Comparison of ENCODE assay signal across 8 mouse cellular contexts in the genomic region with DNA sequence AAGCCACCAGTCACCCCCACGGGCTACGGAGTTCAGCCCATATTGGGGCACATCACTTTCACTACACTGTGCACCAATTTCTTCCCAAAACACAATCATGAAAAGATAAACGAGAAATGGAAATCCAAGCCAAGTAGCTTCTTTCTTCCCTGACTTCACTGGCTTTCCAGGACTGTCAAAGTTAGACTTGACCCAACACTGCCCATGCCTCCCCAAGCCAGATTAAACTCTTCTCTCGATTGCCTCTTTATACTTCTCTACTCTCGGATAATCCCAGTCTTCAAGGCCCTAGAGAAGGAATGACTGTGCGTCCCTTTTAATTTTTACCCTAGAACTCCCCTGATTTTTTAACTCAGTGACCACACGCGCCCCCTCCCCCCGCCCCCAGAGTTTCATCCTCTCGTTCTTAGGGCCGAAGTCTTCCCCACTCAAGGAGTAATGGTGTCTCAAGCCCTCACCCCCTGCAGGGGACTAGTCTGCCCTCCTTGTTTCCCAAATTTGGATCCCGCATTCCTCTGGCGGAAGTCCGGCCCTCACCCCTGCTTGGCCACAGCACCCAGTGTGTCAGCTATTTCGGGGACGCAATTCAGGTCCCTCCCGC. TPM values are rescaled to one million over a fixed set of nuclear protein-coding genes. Genes with fewer than 3 reads are reported as not detected.
DNase-seq lines count a peak whose midpoint lies in the region; ATAC-seq and TF ChIP-seq lines count a peak whose summit lies in the region.

No protein-coding gene starts in this region.

- H3K79me2 ChIP-seq in CH12.LX (replicated peaks; ENCODE audit: control insufficient read depth, extremely low read depth, insufficient read depth, poor library complexity, severe bottlenecking) = peaks cover 14% of the 10 kb centered on the region

- H3K9ac ChIP-seq in CH12.LX (ENCODE audit: insufficient read depth, low read depth) = peak overlapping the region; percentile 76
- H3K9ac ChIP-seq in forebrain, embryonic 13.5 days = peak overlapping the region; percentile 83
- H3K9ac ChIP-seq in liver, embryonic 15.5 days = peak overlapping the region; percentile 74

- intact Hi-C loops in gastrocnemius, adult 2 months (cut with DNase I) = loop anchor here (2.0 to 10.0 kb wide), 2 partner anchors 152 to 262 kb away; a partner anchor contains a TSS

- no peaks in the 10 kb centered on the region for H3K27me3 ChIP-seq in CH12.LX (replicated peaks)
- no peaks in the 10 kb centered on the region for H3K27me3 ChIP-seq in forebrain, embryonic 13.5 days
- H3K27me3 ChIP-seq in liver, embryonic 15.5 days = peaks cover 7% of the 10 kb centered on the region; the same call in 1 of the 2 replicates

- H3K9me3 ChIP-seq in CH12.LX (replicated peaks; ENCODE audit: low read length) = peaks cover 8% of the 10 kb centered on the region
- H3K9me3 ChIP-seq in forebrain, embryonic 13.5 days (replicated peaks) = 0 out of 2 replicates have a peak, but pooled peaks cover 5% of the 10 kb centered on the region
- no peaks in the 10 kb centered on the region for H3K9me3 ChIP-seq in liver, embryonic 15.5 days (replicated peaks)

- H3K27ac ChIP-seq in gastrocnemius, adult 2 months = peak overlapping the region; percentile 93
- peak overlapping the region; percentile 9; the same call in 1 of the 2 replicates for H3K27ac ChIP-seq in CH12.LX (ENCODE audit: insufficient read depth, low read depth)
- peak overlapping the region; percentile 61 for H3K27ac ChIP-seq in forebrain, embryonic 13.5 days
- H3K27ac ChIP-seq in liver, embryonic 15.5 days (replicated peaks) = peak overlapping the region; percentile 64

- in situ Hi-C loops in CH12.LX (cut with MboI; ENCODE audit: low pct_ligation_motif_present, low pct_unique_long_range_greater_than_20kb, low sequenced_read_pairs) = loop anchor here (10.0 kb wide), 1 partner anchor 52 kb away; a partner anchor contains a TSS

- dilution Hi-C loops in CH12.LX (cut with MboI; ENCODE audit: extremely low pct_ligation_motif_present, extremely low pct_unique_long_range_greater_than_20kb, low sequenced_read_pairs) = no loop called here

- no peak for TF ChIP-seq CTCF in gastrocnemius, adult 2 months (IDR thresholded peaks at IDR 0.05)
- no peak for TF ChIP-seq CTCF in CH12.LX (conservative IDR thresholded peaks at IDR 0.05 in 1 of 2, IDR thresholded peaks at IDR 0.05 in 1 of 2; ENCODE audit: low read depth in 2 of 2, low read length in 2 of 2)

- TF ChIP-seq EP300 in CH12.LX (IDR thresholded peaks at IDR 0.05; ENCODE audit: low read length) = no peak

- H3K4me2 ChIP-seq in CH12.LX (ENCODE audit: insufficient read depth, low read depth, poor library complexity, severe bottlenecking) = peak overlapping the region; percentile 97
- peak overlapping the region; percentile 78 for H3K4me2 ChIP-seq in forebrain, embryonic 13.5 days
- H3K4me2 ChIP-seq in liver, embryonic 15.5 days = peak overlapping the region; percentile 85

- no peak for DNase-seq in gastrocnemius, adult 2 months
- DNase-seq in gastrocnemius, postnatal 4 days (ENCODE audit: low spot score in 2 of 2) = no peak
- DNase-seq in CH12.LX (ENCODE audit: extremely low read depth) = no peak
- no peak for DNase-seq in ovary, postnatal 14 days (ENCODE audit: low spot score)
- no peak for DNase-seq in cerebellum, adult 11-12 months
- no peak for DNase-seq in kidney, postnatal 25 days

- peaks cover 30 to 41% of the 10 kb centered on the region in 2 experiments for H3K36me3 ChIP-seq in CH12.LX (replicated peaks in 1 of 2; ENCODE audit: control insufficient read depth in 1 of 2, insufficient read depth in 1 of 2, low read length in 1 of 2)
- H3K36me3 ChIP-seq in forebrain, embryonic 13.5 days (ENCODE audit: poor library complexity, severe bottlenecking) = peaks cover 35% of the 10 kb centered on the region
- peaks cover 33% of the 10 kb centered on the region for H3K36me3 ChIP-seq in liver, embryonic 15.5 days (replicated peaks)

- H3K4me1 ChIP-seq in CH12.LX (ENCODE audit: control insufficient read depth in 1 of 2, insufficient read depth in 2 of 2) = peaks cover 7 to 21% of the 10 kb centered on the region in 2 experiments
- peaks cover 29% of the 10 kb centered on the region for H3K4me1 ChIP-seq in forebrain, embryonic 13.5 days
- peaks cover 27% of the 10 kb centered on the region for H3K4me1 ChIP-seq in liver, embryonic 15.5 days (replicated peaks)

- no peak for TF ChIP-seq RAD21 in CH12.LX (IDR thresholded peaks at IDR 0.05; ENCODE audit: low read depth, low read length)

- TF ChIP-seq POLR2A in CH12.LX (IDR thresholded peaks at IDR 0.05; ENCODE audit: low read depth, low read length) = no peak

- 7% methylated on average over 17 of the region's 17 CpGs for WGBS in forebrain, embryonic 13.5 days
- 2% methylated on average over 17 of the region's 17 CpGs for WGBS in liver, embryonic 15.5 days (ENCODE audit: insufficient replicate concordance)

- peak; percentile 0; the same call in 1 of the 2 replicates for ATAC-seq in forebrain, embryonic 13.5 days
- no peak; the same call in 1 of the 2 replicates for ATAC-seq in liver, embryonic 15.5 days (ENCODE audit: insufficient read depth)

- peak overlapping the region; percentile 89 for H3K4me3 ChIP-seq in gastrocnemius, adult 2 months
- H3K4me3 ChIP-seq in CH12.LX (replicated peaks in 1 of 3; ENCODE audit: low read depth in 2 of 3, low read length in 2 of 3, poor library complexity in 1 of 3) = peak overlapping the region; percentile 86 to 96 (median 90)
- H3K4me3 ChIP-seq in forebrain, embryonic 13.5 days = peak overlapping the region; percentile 70
- peak overlapping the region; percentile 79 for H3K4me3 ChIP-seq in liver, embryonic 15.5 days (replicated peaks)

TF ChIP-seq in CH12.LX, 34 proteins besides CTCF, POLR2A, EP300 and RAD21 (continues in another document):
- TF ChIP-seq CHD1 (IDR thresholded peaks at IDR 0.05; ENCODE audit: low read depth, low read length) = no peak
- no peak for TF ChIP-seq SMC3 (IDR thresholded peaks at IDR 0.05; ENCODE audit: low read depth, low read length)
- TF ChIP-seq MAX (IDR thresholded peaks at IDR 0.05; ENCODE audit: low read length) = peak; percentile 86
- TF ChIP-seq HCFC1 (IDR thresholded peaks at IDR 0.05; ENCODE audit: low read depth, low read length) = no peak
- peak; percentile 75; the same call in 1 of the 2 replicates for TF ChIP-seq SIN3A (IDR thresholded peaks at IDR 0.05; ENCODE audit: low read length)
- no peak for TF ChIP-seq PAX5 (IDR thresholded peaks at IDR 0.05; ENCODE audit: low read length)
- TF ChIP-seq NRF1 (IDR thresholded peaks at IDR 0.05; ENCODE audit: low read depth, low read length) = no peak
- TF ChIP-seq IRF4 (IDR thresholded peaks at IDR 0.05; ENCODE audit: low read depth, low read length) = no peak
- no peak for TF ChIP-seq MXI1 (IDR thresholded peaks at IDR 0.05; ENCODE audit: low read depth, low read length)
- no peak for TF ChIP-seq UBTF (IDR thresholded peaks at IDR 0.05; ENCODE audit: low read depth, low read length)
- no peak for TF ChIP-seq MAFK (IDR thresholded peaks at IDR 0.05; ENCODE audit: insufficient replicate concordance, low read length)
- TF ChIP-seq TCF12 (IDR thresholded peaks at IDR 0.05; ENCODE audit: low read depth, low read length) = no peak
- no peak for TF ChIP-seq BHLHE40 (IDR thresholded peaks at IDR 0.05; ENCODE audit: low read depth, low read length)
- no peak for TF ChIP-seq JUN (IDR thresholded peaks at IDR 0.05; ENCODE audit: insufficient read depth, low read depth, low read length)
- TF ChIP-seq TBP (conservative IDR thresholded peaks at IDR 0.05; ENCODE audit: low read depth, low read length) = no peak
- no peak for TF ChIP-seq ZKSCAN1 (IDR thresholded peaks at IDR 0.05; ENCODE audit: borderline replicate concordance, low read depth, low read length)
- no peak for TF ChIP-seq ETS1 (conservative IDR thresholded peaks at IDR 0.05; ENCODE audit: low read depth, low read length)
- no peak for TF ChIP-seq E2F4 (IDR thresholded peaks at IDR 0.05; ENCODE audit: insufficient replicate concordance, low read depth, low read length)
- no peak for TF ChIP-seq MEF2A (IDR thresholded peaks at IDR 0.05; ENCODE audit: borderline replicate concordance, low read depth, low read length)
- TF ChIP-seq KAT2A (IDR thresholded peaks at IDR 0.05; ENCODE audit: insufficient replicate concordance, low read length) = no peak

RNA-seq across cellular contexts. Expression of a gene that starts 0.5 kb away (rescaled TPM):
- total RNA-seq in gastrocnemius, adult 2 months (2021) = 10 to 100 TPM; 32.5 to 34.6 TPM
- 10 to 100 TPM; 40.0 to 40.4 TPM for total RNA-seq in gastrocnemius, postnatal 4 days (2021)
- total RNA-seq in CH12.LX (2012; rRNA removed) (157 and 159 TPM in 2 replicates), CH12.LX (2014; rRNA removed) (106 and 110 TPM in 2 replicates)
- polyA plus RNA-seq in CH12.LX (2012; ENCODE audit: insufficient read length, low read depth) = 185 and 206 TPM in 2 replicates
- 107 and 113 TPM in 2 replicates for polyA plus RNA-seq in forebrain, embryonic 13.5 days (2015; fragmentation: Nextera tagmentation; extraction: Ambion mirVana)
- polyA plus RNA-seq in liver, embryonic 15.5 days (2015; fragmentation: Nextera tagmentation; extraction: Ambion mirVana) = 25.1 and 26.3 TPM in 2 replicates

RNA-seq across cellular contexts. Expression of a gene that starts 37.6 kb away (rescaled TPM):
- 1 to 10 TPM; 3.1 to 3.3 TPM for total RNA-seq in gastrocnemius, adult 2 months (2021)
- total RNA-seq in gastrocnemius, postnatal 4 days (2021) = 10 to 100 TPM; 18.1 to 21.2 TPM
- total RNA-seq in CH12.LX (2012; rRNA removed) (65.5 and 71.8 TPM in 2 replicates), CH12.LX (2014; rRNA removed) (88.6 and 94.3 TPM in 2 replicates)
- polyA plus RNA-seq in CH12.LX (2012; ENCODE audit: insufficient read length, low read depth) = 109 and 116 TPM in 2 replicates
- 39.7 and 43.1 TPM in 2 replicates for polyA plus RNA-seq in forebrain, embryonic 13.5 days (2015; fragmentation: Nextera tagmentation; extraction: Ambion mirVana)
- 33.7 and 34.1 TPM in 2 replicates for polyA plus RNA-seq in liver, embryonic 15.5 days (2015; fragmentation: Nextera tagmentation; extraction: Ambion mirVana)

RNA-seq across cellular contexts. Expression of a gene that starts 40.9 kb away (rescaled TPM):
- not detected for total RNA-seq in gastrocnemius, adult 2 months (2021)
- not detected for total RNA-seq in gastrocnemius, postnatal 4 days (2021)
- total RNA-seq in CH12.LX (2012; rRNA removed) = 0.08 and 0.29 TPM in 2 replicates
- total RNA-seq in CH12.LX (2014; rRNA removed) = not detected in 2 replicates
- 0.18 TPM in 1 of 2 replicates, not detected in the other for polyA plus RNA-seq in CH12.LX (2012; ENCODE audit: insufficient read length, low read depth)
- polyA plus RNA-seq in forebrain, embryonic 13.5 days (2015; fragmentation: Nextera tagmentation; extraction: Ambion mirVana) = 24.2 and 24.4 TPM in 2 replicates
- 0.20 and 0.23 TPM in 2 replicates for polyA plus RNA-seq in liver, embryonic 15.5 days (2015; fragmentation: Nextera tagmentation; extraction: Ambion mirVana)

RNA-seq across cellular contexts. Expression of a gene that starts 52.9 kb away (rescaled TPM):
- total RNA-seq in gastrocnemius, adult 2 months (2021) = 10 to 100 TPM; 27.9 to 36.5 TPM
- 10 to 100 TPM; 39.0 to 42.9 TPM for total RNA-seq in gastrocnemius, postnatal 4 days (2021)
- 51.4 and 60.0 TPM in 2 replicates for total RNA-seq in CH12.LX (2012; rRNA removed)
- 27.9 and 28.7 TPM in 2 replicates for total RNA-seq in CH12.LX (2014; rRNA removed)
- polyA plus RNA-seq in CH12.LX (2012; ENCODE audit: insufficient read length, low read depth) = 64.1 and 79.8 TPM in 2 replicates
- 19.9 and 24.4 TPM in 2 replicates for polyA plus RNA-seq in forebrain, embryonic 13.5 days (2015; fragmentation: Nextera tagmentation; extraction: Ambion mirVana)
- polyA plus RNA-seq in liver, embryonic 15.5 days (2015; fragmentation: Nextera tagmentation; extraction: Ambion mirVana) = 21.2 and 23.0 TPM in 2 replicates

Comparison
In these comparisons a context has a peak if more than half of its experiments do, and no peak if none do; other contexts are left out.
1. RNA of a gene that starts 37.6 kb away (total RNA-seq): 65.5 to 94.3 TPM in CH12.LX and 18.1 to 21.2 TPM in gastrocnemius, postnatal 4 days; 3.1 to 3.3 TPM in gastrocnemius, adult 2 months; every median in the first group is over 4 times any median in the second.
2. H3K27ac ChIP-seq: peak in every context shown above with its lines; median percentile 93 in gastrocnemius, adult 2 months; 64 in liver, embryonic 15.5 days; 61 in forebrain, embryonic 13.5 days; 9 in CH12.LX.
3. Peak in every context shown above with its lines, with median percentiles within 50 percentile points of each other: H3K4me3 ChIP-seq, H3K4me2 ChIP-seq and H3K9ac ChIP-seq.